Mouse (Mus musculus) lung, postnatal 10 days (tissue): ENCODE results near the gene Gm17631.
"Not testable (repeated sequence)": the region's sequence is repeated elsewhere in the genome, so short reads cannot be mapped to it uniquely, and the experiment has no call there.

Source experiments
- DNase-seq: peaks from one replicate; pipeline ENCODE4 v3.0.0; 2021

Gm17631 gene

GRCm38 (mm10) chr6:129862349-129862748 is at the start of gene Gm17631:
Gene Gm17631 (plus strand): TSS chr6:129862649.
- not testable (repeated sequence) for DNase-seq

DNA sequence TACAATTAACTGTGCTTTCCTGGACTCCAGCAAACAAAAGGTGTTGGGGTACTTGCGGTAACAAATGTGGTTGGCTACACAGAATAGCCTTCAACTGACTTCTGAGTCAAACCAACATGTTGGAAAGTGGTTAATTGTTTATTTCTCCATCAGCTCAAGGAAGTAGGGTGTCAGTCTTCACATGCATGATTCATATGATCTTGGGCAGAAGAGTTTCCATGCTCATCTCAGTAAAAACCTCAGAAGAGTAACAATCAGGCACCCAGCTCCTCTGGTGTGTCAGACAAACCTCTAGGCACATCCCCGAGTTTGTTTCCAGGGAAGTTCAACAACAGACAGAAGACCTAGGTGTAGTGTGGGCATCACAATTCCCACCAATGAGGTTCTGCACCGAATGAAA is 44.7 kb upstream of the Gm17631 start:
- no peak for DNase-seq

DNA sequence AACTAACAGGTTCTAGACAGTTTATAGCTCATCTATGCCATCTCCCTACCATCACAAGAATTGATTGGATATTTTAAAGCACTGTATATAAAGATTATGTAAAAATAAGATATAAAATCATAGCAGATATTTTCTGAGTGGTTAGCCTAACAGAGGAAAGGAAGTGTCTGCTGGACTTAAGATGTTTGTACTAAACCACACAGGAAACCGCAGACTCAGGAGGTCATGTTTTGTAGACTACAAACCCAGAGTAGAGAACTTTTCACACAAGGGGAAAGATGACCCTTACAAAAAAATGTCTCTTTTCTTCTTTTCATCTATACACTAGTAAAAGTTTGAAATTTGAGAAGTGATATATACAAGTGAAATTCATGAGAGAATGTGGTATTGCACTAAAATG is 38.4 kb upstream of the Gm17631 start:
- DNase-seq: no peak

DNA sequence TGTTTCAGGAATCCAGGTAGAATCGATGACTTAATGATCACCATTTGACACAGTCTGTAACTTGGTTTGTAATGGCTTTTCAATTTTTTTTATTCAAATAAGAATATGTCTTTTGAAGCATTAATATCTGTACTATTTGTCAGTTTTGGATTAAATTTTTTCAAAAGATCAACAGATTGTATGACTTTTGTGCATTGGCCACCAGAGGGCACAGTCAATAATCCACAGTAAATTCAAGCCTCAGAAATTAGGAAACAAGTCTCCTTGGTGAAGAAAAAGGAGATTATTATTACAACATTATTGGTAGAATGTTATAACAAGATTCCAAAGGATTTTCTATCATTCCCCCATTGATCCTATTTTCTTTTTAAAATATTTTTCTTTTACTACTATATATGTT is 36.9 kb upstream of the Gm17631 start:
- no peak for DNase-seq

DNA sequence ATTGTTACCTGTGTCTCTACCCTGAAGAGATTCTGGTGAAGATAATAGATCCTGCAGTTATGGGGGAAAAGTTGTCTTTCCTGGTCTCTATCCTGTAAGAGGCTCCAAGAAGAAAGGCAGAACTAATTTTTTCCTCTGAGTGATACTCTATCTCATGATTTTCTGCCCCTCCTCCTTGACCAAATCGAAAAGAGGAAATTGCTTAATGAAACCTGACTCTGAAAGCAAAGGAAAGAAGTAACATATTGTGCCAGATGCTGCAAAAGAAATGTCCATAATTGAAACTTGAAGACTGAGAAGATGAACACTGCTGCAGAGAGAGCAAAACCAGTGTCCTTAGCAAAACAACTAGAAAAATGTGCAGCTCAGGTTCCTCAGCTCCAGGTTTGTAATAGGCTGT is 14.1 kb downstream of the Gm17631 start, which contains the start of gene Klra17:
Klra17 (minus strand) TSS at position 124 of the 400 bp plus-strand sequence.
- no peak for DNase-seq

- no peak for DNase-seq
These were observed 20.1 kb downstream of the Gm17631 start for GRCm38 (mm10) chr6:129882525-129882924.
